Mouse (Mus musculus) lung, postnatal 0 days (tissue): ENCODE measurements around the gene Hlx. TPM values are rescaled to one million over a fixed set of nuclear protein-coding genes. Genes with fewer than 3 reads are reported as not detected.

Source experiments
- ATAC-seq: fragments of 200-750 bp; cut with Nextera tagmentation; 2 replicates; pipeline ENCODE4 v1.8.0; 2017; ENCODE audit warnings: moderate library complexity
- DNase-seq: peaks from one replicate; pipeline ENCODE4 v3.0.0-alpha.2; 2016; ENCODE audit warnings: low spot score
- H3K27ac ChIP-seq: fragments of 300-500 bp; sonication (generic); 2 replicates; pipeline ENCODE4 v1.5.1; 2014; ENCODE audit warnings: antibody characterized with exemption, mild to moderate bottlenecking, low read length, mixed read lengths
- H3K27me3 ChIP-seq: fragments of 300-500 bp; sonication (generic); replicated peaks from 2 replicates; pipeline ENCODE4 v1.6.1; 2014; ENCODE audit warnings: low read length, mixed read lengths; ENCODE audit not compliant: insufficient read depth
- H3K36me3 ChIP-seq: fragments of 300-500 bp; sonication (generic); 2 replicates; pipeline ENCODE4 v1.6.1; 2014; ENCODE audit warnings: low read length, mixed read lengths; ENCODE audit not compliant: insufficient read depth
- H3K4me1 ChIP-seq: fragments of 300-500 bp; sonication (generic); 2 replicates; pipeline ENCODE4 v1.6.1; 2014; ENCODE audit warnings: antibody characterized with exemption, low read depth, low read length, mixed read lengths; ENCODE audit not compliant: insufficient read depth
- H3K4me2 ChIP-seq: fragments of 300-500 bp; sonication (generic); replicated peaks from 2 replicates; pipeline ENCODE4 v1.6.1; 2014; ENCODE audit warnings: low read depth, mild to moderate bottlenecking, low read length, moderate library complexity, mixed read lengths
- H3K4me3 ChIP-seq: fragments of 300-500 bp; sonication (generic); 2 replicates; pipeline ENCODE4 v1.5.1; 2014; ENCODE audit warnings: low read depth, low read length
- H3K9ac ChIP-seq: fragments of 300-500 bp; sonication (generic); replicated peaks from 2 replicates; pipeline ENCODE4 v1.6.1; 2014; ENCODE audit warnings: low read depth, mild to moderate bottlenecking
- H3K9me3 ChIP-seq: fragments of 300-500 bp; sonication (generic); 2 replicates; pipeline ENCODE4 v1.6.1; 2016; ENCODE audit warnings: low read length, mixed read lengths
- CTCF ChIP-seq: IDR thresholded peaks from 2 replicates; pipeline ENCODE4 v1.5.1; 2016; ENCODE audit warnings: antibody characterized with exemption, mild to moderate bottlenecking
- EP300 ChIP-seq: IDR thresholded peaks from 2 replicates; pipeline ENCODE4 v1.6.1; 2016; ENCODE audit warnings: antibody characterized with exemption, mild to moderate bottlenecking, control low read depth
- WGBS: fragments of 180-500 bp; shearing (Covaris S2); extraction: QIAGEN DNeasy Blood & Tissue Kit; methylation state at CpG from one replicate; pipeline ENCODE4 v1.1.7; 2014; 5-methylcytosine and 5-hydroxymethylcytosine counted together
- polyA plus RNA-seq: library from polyadenylated mRNA; unstranded; fragments of >200 nt; fragmentation: Nextera tagmentation; extraction: Ambion mirVana; gene quantifications from 2 replicates; pipeline ENCODE4 v1.2.1, GENCODE M21; 2015

Hlx gene
- polyA plus RNA-seq, 1 experiment from 2014 or later: 34.2 TPM

DNA sequence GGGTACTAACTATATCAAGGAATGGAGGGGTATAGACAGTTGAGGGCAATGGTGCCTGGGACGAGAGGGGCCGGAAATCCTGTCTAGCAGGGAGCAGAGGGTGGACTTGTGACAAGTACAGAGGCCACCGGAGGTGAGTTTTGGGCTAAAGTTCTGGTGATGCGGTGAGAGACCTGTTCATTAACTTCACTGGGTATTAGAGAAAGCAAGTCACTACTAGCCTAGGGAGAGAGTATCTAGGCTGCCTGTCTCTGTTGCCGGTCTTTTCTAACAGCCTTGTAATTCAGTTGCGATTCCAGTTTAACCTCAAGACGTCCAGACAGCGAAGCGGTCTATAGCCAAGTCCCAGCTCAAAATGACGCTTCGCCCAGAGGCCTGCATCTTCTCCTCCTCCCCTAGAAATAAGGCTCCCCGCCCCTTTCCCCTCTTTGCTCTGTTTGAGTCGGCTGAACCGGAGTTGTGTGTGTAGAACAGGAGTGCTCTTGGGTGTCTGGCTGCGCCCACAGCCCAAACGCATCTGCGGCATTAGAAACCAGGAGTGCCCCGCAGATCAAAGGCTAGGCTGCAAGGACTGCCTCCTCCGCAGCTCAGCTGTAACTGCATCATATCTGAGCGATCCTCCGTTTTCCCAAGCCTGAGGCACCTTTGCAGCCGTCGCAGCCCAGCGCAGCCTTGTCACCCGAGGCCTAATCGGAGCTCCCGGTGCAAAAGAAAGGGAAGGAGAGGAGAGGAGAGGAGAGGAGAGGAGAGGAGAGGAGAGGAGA, 1.8 kb upstream of the Hlx start:
- no peak for TF ChIP-seq EP300
- TF ChIP-seq CTCF: no peak
- H3K4me1 ChIP-seq: peaks cover 7% of the 10 kb centered on the region; the same call in 1 of the 2 replicates
- no peaks in the 10 kb centered on the region for H3K9me3 ChIP-seq
- 18% methylated on average over 27 of the region's 27 CpGs for WGBS
- ATAC-seq: no peak
- H3K4me3 ChIP-seq: 0 out of 2 replicates have a peak overlapping the region, but pooled peaks have one; percentile 78
- peak overlapping the region; percentile 78 for H3K4me2 ChIP-seq
- H3K27ac ChIP-seq: no peak overlapping the region
- no peak for DNase-seq
- H3K27me3 ChIP-seq: peaks cover 16% of the 10 kb centered on the region; the same call in 1 of the 2 replicates
- no peaks in the 10 kb centered on the region for H3K36me3 ChIP-seq
- H3K9ac ChIP-seq: no peak overlapping the region

DNA sequence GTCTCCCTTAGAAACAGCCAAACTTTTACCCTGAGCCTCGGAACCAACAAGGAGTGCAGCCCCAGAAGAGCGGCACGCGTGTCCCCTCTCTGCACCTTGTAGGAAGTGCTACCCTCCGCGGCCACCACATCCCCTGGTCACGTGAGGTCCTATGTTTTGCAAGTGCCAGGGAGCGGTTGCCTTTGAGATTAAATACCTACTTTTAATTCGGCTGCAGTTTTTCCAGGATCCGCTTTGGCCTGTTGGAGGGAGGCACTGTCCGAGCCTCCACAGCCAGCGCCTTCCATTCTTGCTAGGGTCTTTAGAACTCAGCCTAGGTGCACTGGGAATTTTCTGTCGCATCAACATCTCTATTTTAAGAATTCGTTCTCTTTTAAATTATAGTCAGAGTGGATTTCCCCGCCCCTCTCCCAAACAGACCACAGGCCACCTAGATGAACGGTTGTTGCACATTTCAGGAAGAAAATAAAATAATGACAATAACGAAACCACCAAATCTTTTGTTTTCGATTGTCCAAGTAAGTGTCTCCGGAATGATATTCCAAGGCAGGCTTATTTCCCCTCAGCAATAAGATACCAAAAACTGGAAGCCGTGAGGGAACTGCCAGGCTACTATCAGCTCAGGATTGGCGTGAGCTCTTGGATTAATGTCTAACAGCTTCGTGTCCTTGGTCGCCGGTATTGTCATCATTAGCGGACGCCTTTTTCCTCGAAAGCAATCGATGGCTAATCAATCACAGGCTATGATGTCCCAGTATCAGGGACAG, 1.1 kb upstream of the Hlx start:
- no peak for TF ChIP-seq EP300
- no peak for TF ChIP-seq CTCF
- Histone ChIP-seq H3K4me2 (peak overlapping the region; percentile 78), H3K4me1 (peaks cover 7% of the 10 kb centered on the region; the same call in 1 of the 2 replicates), H3K9me3 (no peaks in the 10 kb centered on the region), H3K4me3 (peak overlapping the region; percentile 78), H3K36me3 (no peaks in the 10 kb centered on the region), H3K27ac (peak overlapping the region; percentile 79), H3K27me3 (peaks cover 16% of the 10 kb centered on the region; the same call in 1 of the 2 replicates), H3K9ac (0 out of 2 replicates have a peak overlapping the region, but pooled peaks have one; percentile 54)
- ATAC-seq (peak; percentile 18; the same call in 1 of the 2 replicates), DNase-seq (peak; percentile 50)
- WGBS: 16% methylated on average over 28 of the region's 28 CpGs

DNA sequence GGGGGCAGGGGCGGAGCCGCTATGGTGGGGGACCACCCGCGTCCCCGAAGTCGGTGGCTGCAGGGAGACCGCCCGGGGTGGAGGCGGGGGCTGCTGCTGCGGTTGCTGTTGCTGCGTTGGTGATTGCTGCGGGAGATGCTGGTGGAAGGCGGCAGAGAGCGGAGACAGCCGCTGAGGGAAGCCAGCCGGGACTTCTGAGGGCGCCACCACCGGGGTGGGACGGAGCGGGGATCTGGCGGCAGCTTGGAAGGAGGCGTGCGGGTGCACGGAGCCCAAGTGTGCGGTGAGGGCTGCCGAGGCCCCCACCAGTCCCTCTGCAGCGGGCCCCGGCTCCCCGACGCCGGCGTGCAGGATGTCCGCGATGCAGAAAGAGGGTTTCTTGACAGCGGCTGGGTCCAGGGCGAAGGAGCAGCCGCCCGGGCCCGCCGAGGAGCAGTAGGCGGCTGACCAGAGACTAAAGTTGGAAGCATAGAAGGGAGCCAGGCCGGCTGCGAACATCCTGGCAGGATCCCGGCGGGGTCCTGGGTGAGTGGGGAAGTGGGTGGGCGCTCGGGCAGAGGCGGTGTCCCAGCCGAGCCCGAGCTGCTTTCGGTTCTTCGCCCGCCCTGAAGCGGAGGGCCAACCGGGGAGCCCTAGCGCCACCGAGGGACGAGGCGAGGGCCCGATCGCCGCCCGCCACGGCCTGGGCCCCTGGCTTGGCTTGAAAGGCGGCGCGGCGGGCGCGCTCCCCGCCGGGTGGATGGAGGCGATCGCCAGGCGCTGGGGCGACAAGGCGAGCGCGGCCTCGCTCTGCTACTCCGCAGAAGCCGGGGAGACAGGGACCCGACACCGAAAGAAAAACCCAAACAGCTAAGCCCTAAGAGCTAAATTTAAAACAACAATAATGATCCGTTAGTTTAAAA, 524 bp downstream of the Hlx start:
- no peak for TF ChIP-seq CTCF
- TF ChIP-seq EP300: no peak
- H3K9me3 ChIP-seq: no peaks in the 10 kb centered on the region
- H3K4me1 ChIP-seq: peaks cover 11% of the 10 kb centered on the region; the same call in 1 of the 2 replicates
- 3% methylated on average over 75 of the region's 85 CpGs for WGBS
- peak overlapping the region; percentile 78 for H3K4me3 ChIP-seq
- H3K36me3 ChIP-seq: 0 out of 2 replicates have a peak, but pooled peaks cover 7% of the 10 kb centered on the region
- peak overlapping the region; percentile 99 for H3K27ac ChIP-seq
- DNase-seq (peak; percentile 53), ATAC-seq (peak; percentile 36)
- H3K9ac ChIP-seq: peak overlapping the region; percentile 83
- H3K27me3 ChIP-seq: peaks cover 16% of the 10 kb centered on the region; the same call in 1 of the 2 replicates
- peak overlapping the region; percentile 78 for H3K4me2 ChIP-seq

DNA sequence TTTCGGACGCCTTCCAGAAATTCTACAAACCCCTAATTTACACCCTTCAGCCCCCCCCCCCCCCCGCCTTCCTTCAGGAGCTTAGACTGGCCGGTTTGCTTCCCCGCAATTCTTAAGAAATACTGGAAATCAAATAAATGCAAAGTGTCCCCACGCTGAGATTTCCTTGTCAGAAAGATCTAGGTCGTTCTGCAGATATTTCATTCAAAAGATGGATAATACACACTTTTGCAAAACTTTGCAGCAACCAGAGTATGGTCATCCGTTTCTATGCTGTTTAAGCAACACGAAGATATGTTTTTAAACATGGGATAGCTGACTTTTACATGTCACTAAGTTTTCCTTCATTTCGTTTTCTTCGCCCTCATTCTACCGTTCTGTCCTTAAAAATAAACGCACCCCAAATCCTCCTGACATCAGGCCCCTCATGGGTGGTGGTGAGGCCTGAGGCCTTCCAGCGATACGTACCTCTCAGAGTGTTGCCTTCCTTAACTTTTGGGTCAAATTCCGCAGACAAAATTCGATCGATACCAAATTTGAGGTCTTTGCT, 1.3 kb downstream of the Hlx start:
- Histone ChIP-seq H3K4me1 (peaks cover 11% of the 10 kb centered on the region; the same call in 1 of the 2 replicates), H3K9me3 (no peaks in the 10 kb centered on the region), H3K27ac (peak overlapping the region; percentile 99), H3K27me3 (peaks cover 20% of the 10 kb centered on the region; the same call in 1 of the 2 replicates), H3K4me3 (peak overlapping the region; percentile 78), H3K4me2 (peak overlapping the region; percentile 78), H3K36me3 (peaks cover 11% of the 10 kb centered on the region; the same call in 1 of the 2 replicates), H3K9ac (peak overlapping the region; percentile 83)
- WGBS: 5% methylated on average over 18 of the region's 18 CpGs
- TF ChIP-seq CTCF (no peak), EP300 (no peak)
- ATAC-seq: no peak
- no peak for DNase-seq

DNA sequence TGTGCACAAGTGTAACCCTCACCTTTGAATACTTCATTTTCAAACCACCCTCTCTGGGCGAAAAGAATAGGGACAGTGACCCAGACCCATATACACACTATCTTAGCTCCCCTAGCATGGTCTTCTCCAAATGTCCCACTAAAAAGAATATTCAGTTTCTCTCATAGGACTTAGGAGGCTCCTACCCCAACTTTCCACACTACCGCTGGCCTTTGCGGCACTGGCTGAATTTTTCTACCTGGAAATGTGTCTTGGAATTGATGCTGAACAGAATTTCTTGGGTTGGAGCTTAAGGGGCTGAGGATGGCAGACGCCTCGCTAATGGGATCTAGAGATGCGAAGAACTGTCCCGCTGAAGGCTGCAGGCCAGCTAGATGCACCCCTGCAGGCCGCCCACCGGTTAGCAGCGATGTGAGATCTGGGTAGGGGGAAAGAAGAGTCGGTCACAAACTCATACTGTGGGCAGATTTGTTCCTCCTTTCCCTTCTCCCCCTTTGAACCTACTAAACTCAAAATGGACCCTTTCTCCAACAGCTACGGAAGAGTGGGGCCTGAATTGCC, 1.9 kb downstream of the Hlx start:
- Histone ChIP-seq H3K9ac (peak overlapping the region; percentile 83), H3K4me3 (peak overlapping the region; percentile 78), H3K36me3 (peaks cover 12% of the 10 kb centered on the region; the same call in 1 of the 2 replicates), H3K4me2 (peak overlapping the region; percentile 78), H3K27me3 (peaks cover 20% of the 10 kb centered on the region; the same call in 1 of the 2 replicates), H3K27ac (peak overlapping the region; percentile 99), H3K4me1 (peaks cover 11% of the 10 kb centered on the region; the same call in 1 of the 2 replicates), H3K9me3 (no peaks in the 10 kb centered on the region)
- DNase-seq (no peak), ATAC-seq (no peak)
- 11% methylated on average over 12 of the region's 12 CpGs for WGBS
- no peak for TF ChIP-seq EP300
- TF ChIP-seq CTCF: no peak
